Mouse (Mus musculus): ENCODE data around the gene Gm17067.
A peak's percentile ranks its signal among the peaks of the same experiment; 100 is the strongest.
"Not testable (repeated sequence)": the region's sequence is repeated elsewhere in the genome, so short reads cannot be mapped to it uniquely, and the experiment has no call there.

Gene Gm17067

GRCm38 (mm10) chr7:42726917-42727316, at the start of gene Gm17067:
Gm17067 (minus strand) TSS chr7:42727017.
- not testable (repeated sequence) for DNase-seq

GRCm38 (mm10) chr7:42749836-42750235, 23.0 kb upstream of the Gm17067 start:
- no peak for DNase-seq

- no peak for DNase-seq
Measured at GRCm38 (mm10) chr7:42738536-42739210, 11.9 kb upstream of the Gm17067 start.

- DNase-seq: peak; percentile 9
Measured at GRCm38 (mm10) chr7:42693251-42693650, 33.6 kb downstream of the Gm17067 start.

GRCm38 (mm10) chr7:42692362-42693158, 34.3 kb downstream of the Gm17067 start, which contains the start of gene Zfp975:
Zfp975 (minus strand) TSS chr7:42692742.
- peak; percentile 86 for DNase-seq

GRCm38 (mm10) chr7:42680081-42680480, 46.7 kb downstream of the Gm17067 start:
- not testable (repeated sequence) for DNase-seq

GRCm38 (mm10) chr7:42679646-42680045, 47.2 kb downstream of the Gm17067 start:
- not testable (repeated sequence) for DNase-seq

GRCm38 (mm10) chr7:42660140-42660539, 66.7 kb downstream of the Gm17067 start:
- not testable (repeated sequence) for DNase-seq

All from cerebellum, adult 9-11 months (tissue).